Mouse (Mus musculus): ENCODE results near the gene Tcl1b2.
"Not testable (repeated sequence)": the region's sequence is repeated elsewhere in the genome, so short reads cannot be mapped to it uniquely, and the experiment has no call there.

Tcl1b2 gene

DNA sequence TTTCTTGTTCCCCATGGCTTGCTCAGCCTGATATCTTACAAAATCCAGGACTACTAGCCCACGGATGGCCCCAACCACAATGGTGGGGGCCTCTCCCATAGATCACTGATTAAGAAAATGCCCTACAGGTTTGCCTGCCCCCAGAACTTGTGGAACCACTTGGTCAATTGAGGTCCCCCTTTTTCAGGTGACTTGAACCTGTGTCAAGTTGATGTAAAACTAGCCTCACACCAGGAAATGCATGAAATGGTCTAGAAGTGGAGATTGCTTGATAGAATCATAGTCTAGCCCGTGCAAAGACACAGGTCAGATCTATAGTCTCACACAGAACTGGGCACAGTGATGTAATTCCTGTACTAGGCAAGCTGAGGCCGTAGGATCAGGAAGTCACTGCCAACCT, at the start of gene Tcl1b2:
Gene Tcl1b2 (plus strand): TSS at position 301 of the 400 bp plus-strand sequence.
- no peak for DNase-seq

- DNase-seq = peak in 1 of 2 experiments; percentile 41
Observed at GRCm38 (mm10) chr12:105099466-105100044, 46.3 kb upstream of the Tcl1b2 start.

DNA sequence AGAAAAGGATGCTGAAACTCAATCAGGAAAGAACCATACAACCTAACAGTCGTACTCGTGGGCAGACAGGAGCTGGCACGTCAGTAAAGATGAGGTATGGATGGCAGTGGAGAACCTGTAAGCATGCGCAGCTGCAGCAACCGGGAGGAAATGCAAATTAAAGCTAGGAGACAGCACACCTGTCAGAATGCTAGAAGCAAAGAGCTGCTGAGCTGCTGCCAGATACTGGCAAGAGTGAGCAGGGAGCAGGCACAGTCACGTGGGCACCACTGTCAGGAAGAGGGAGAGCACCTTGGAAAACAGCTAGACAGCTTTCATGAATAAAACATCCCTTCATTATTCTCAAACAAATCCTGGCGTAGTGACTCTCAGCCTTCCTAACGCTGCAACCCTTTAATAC, 42.9 kb upstream of the Tcl1b2 start:
- no peak for DNase-seq

- peak; percentile 60 to 92 for DNase-seq
Observed at GRCm38 (mm10) chr12:105104036-105104435, 41.8 kb upstream of the Tcl1b2 start.

DNA sequence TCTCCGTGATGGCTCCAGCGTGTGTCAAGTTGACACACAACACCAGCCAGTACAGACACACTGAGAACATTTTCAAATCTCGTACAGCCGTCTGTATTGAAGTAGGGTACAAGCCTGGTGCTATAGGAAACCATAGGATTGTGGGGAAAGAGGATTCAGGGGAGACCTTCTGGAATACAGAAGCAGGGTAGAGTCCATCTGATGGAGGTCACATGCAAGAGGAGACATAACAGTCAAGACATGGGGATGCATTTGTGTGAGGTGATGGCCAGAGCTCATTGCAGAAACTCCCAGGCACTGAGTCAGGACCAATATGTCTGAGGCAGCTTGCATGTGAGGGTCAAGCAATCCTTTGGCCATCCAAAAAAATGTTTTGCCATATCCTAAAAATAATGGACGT, 40.5 kb upstream of the Tcl1b2 start:
- DNase-seq = no peak

GRCm38 (mm10) chr12:105108856-105109255, 37.0 kb upstream of the Tcl1b2 start:
- DNase-seq = no peak

DNA sequence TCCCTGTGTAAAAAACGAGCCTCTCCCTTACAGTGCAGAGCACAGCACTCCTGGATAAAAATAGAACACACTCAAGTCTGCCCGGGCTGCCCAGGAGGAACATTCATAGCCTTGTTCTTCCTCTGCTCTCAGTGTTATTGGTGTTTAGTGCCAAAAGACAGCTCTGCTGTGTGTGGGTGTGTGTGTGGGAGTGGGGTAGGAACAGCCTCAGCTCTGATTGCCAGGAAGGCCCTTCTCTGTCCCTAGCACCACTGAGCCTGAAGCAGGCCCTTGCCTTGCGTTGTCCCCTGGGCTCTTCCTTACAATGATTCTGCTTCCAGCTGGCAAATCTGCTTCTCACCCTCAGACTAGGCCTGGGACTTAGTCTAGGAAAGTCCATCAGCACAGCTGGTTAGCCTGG, 36.4 kb upstream of the Tcl1b2 start:
- no peak for DNase-seq

- DNase-seq = no peak
Observed at GRCm38 (mm10) chr12:105109812-105110211, 36.0 kb upstream of the Tcl1b2 start.

- DNase-seq = no peak
Observed at GRCm38 (mm10) chr12:105112321-105112988, 33.4 kb upstream of the Tcl1b2 start.

- DNase-seq = no peak
Observed at GRCm38 (mm10) chr12:105116648-105117047, 29.2 kb upstream of the Tcl1b2 start.

DNA sequence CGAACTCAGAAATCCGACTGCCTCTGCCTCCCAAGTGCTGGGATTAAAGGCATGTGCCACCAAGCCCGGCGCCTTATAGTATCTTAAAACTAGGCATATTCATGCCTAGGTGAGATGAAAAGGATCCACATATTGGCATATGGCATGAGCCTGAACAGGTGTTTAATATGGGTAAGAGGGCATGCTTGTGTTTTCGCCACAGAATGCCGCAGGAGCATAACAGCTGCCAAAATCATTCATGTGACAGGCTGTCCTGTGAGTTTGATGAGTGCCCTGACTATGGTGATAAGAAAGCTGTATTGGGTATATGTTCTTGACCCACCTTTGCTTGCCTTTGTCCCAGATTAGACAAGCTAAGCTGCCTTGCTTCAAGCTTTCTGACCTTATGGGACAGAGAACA, 20.5 kb upstream of the Tcl1b2 start:
- no peak for DNase-seq

- DNase-seq = no peak
Observed at GRCm38 (mm10) chr12:105126516-105126915, 19.3 kb upstream of the Tcl1b2 start.

GRCm38 (mm10) chr12:105127607-105128006, 18.2 kb upstream of the Tcl1b2 start:
- DNase-seq = no peak

GRCm38 (mm10) chr12:105129494-105130205, 16.2 kb upstream of the Tcl1b2 start:
- not testable (repeated sequence) for DNase-seq

DNA sequence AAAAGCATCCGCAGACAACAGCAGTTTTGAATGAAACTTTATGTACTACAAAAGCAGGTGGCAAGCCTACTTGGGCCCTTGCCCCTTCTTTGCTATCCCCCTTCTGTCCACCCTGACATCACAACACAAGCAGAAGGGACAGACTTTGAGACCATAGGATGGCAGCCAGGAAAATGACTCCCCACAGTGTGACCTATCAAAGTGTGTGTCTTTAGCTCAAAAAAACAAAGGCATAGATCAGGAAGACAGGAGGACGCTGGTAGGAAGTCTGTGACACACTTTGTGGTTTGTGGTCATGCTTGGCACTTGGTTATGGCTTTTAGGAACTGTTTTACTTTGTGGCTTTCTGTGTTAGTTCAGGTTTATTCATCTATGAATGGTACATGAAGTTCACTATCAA, 11.6 kb upstream of the Tcl1b2 start:
- not testable (repeated sequence) for DNase-seq

- not testable (repeated sequence) for DNase-seq
Observed at GRCm38 (mm10) chr12:105134826-105135225, 11.0 kb upstream of the Tcl1b2 start.

- DNase-seq = not testable (repeated sequence)
Observed at GRCm38 (mm10) chr12:105137729-105138128, 8.1 kb upstream of the Tcl1b2 start.

DNA sequence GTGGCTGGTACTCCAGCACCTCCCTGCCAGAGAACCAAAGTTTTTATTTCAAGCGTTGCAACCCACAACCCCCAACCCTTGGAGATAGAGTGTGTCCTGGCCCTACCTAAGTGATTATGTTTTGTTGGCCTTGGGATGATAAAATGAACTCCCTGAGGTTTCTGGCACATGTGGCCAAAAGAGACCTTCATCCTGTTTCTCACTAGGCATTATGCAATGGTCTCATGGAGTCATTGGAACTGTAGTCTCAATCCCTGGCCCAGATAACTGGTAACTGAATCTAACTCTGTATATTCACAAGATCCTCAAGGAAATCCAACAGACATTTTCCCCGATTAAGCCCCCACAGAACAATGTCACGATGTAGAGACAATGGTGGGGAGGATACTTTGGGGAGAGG, 2.7 kb upstream of the Tcl1b2 start:
- DNase-seq = no peak

DNA sequence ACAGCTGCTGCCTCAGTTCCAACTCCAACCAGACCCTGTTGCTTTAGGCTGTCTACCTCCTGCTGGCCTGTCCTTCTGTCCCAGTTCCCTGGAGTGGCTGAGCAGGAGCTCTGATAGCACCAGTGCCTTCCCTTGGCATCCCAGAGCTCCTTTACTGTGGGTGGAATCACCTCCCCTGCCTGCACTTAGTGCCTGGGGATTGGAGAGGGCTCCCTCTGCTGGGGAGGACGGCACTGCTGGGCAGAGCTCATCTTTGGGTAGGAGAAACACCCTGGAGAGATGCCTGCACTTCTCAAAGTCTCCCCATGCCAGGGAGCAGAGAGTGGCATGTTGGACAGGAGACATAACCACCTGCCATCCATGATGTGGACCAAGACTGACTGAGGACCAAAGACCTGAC, 886 bp upstream of the Tcl1b2 start:
- DNase-seq = not testable (repeated sequence)

DNA sequence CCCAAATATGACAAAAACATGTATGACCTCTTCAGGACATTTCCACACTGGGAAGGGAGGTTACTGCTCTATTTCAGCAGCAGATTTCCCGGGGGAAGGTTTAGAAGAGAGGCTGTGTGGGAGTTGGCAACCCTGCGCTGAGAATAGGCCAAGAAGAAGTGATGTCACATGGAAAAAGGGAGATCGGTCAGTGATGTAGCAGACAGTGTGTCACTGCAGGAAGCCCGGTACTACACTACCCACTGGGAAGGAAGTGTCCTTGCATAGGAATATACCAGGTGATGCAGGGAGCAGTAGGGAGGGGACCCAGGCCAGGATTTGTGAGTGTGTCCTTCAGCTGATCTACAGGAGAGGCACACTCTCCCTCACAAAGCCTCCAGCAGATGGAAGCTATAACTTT, 9.5 kb downstream of the Tcl1b2 start:
- not testable (repeated sequence) for DNase-seq

DNA sequence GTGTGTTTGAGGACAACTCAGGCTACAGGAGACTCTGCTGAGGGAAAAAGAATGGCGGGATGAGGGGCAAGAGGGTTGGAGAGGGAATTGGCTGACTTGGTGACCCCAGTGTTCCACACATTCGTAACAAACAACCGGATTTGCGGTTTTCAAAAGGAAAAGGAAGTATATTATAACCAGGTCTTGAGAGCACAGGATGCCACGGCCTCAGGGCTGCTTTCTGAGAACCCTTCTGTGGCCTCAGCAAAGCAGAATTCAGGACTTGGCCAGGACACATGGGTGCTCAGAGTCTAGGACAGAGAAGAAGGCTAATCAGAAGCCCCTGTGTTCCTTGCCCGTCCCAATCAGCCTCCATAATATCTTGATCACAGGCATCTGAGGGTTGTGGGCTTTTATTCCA, 13.0 kb downstream of the Tcl1b2 start:
- DNase-seq = no peak

GRCm38 (mm10) chr12:105159390-105159789, 13.6 kb downstream of the Tcl1b2 start, which contains the start of gene Tcl1b1:
Gene Tcl1b1, plus strand, starts transcription at chr12:105159690.
- no peak for DNase-seq

- no peak for DNase-seq
Observed at GRCm38 (mm10) chr12:105166734-105167133, 20.9 kb downstream of the Tcl1b2 start.

- no peak for DNase-seq
Observed at GRCm38 (mm10) chr12:105173366-105173765, 27.6 kb downstream of the Tcl1b2 start.
